Mouse (Mus musculus): ENCODE data around the gene Aaed1. TPM values are rescaled to one million over a fixed set of nuclear protein-coding genes. Genes with fewer than 3 reads are reported as not detected.
A peak's percentile ranks its signal among the peaks of the same experiment; 100 is the strongest.

The Aaed1 gene
- polyA plus RNA-seq, 1 experiment from 2014 or later: 21.4 TPM

DNA sequence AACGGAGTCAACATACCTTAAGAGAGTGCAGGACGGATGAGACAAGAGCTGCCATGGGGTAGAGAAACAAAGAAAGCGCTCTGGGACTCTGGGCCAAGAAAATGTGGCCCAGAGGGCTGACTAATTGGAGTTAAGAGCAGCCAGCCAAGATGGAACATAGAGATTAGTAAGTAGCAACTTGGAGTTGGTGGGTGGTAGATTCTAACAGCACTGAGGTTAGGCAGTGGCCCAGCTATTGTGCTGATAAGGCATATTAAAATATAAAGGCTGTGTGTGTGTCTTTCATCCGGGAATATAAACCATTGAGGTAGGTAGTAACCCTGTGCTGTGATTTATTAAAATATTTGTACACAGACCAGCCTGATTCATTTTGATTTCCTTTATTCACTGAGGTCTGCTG, 26.2 kb downstream of the Aaed1 start:
- ATAC-seq (ENCODE audit: low FRiP score) (no peak), DNase-seq (ENCODE audit: low spot score, missing footprints) (no peak)
- H3K4me3 ChIP-seq (ENCODE audit: low read depth, low read length): no peak overlapping the region
- H3K27ac ChIP-seq (ENCODE audit: low read depth, low read length): no peak overlapping the region
- no peak overlapping the region for H3K9ac ChIP-seq (ENCODE audit: low read length)
- no peaks in the 10 kb centered on the region for H3K36me3 ChIP-seq (ENCODE audit: control insufficient read depth, insufficient read depth, low read length)
- no peaks in the 10 kb centered on the region for H3K27me3 ChIP-seq (ENCODE audit: control insufficient read depth, insufficient read depth, low read length)
- peaks cover 2% of the 10 kb centered on the region; the same call in 1 of the 2 replicates for H3K4me1 ChIP-seq (ENCODE audit: control insufficient read depth, insufficient read depth, low read length)
- H3K9me3 ChIP-seq (ENCODE audit: control insufficient read depth, low read length): no peaks in the 10 kb centered on the region; the same call in 1 of the 2 replicates
- WGBS: 72% methylated on average over 4 of the region's 4 CpGs
- no peak overlapping the region for H3K4me2 ChIP-seq

DNA sequence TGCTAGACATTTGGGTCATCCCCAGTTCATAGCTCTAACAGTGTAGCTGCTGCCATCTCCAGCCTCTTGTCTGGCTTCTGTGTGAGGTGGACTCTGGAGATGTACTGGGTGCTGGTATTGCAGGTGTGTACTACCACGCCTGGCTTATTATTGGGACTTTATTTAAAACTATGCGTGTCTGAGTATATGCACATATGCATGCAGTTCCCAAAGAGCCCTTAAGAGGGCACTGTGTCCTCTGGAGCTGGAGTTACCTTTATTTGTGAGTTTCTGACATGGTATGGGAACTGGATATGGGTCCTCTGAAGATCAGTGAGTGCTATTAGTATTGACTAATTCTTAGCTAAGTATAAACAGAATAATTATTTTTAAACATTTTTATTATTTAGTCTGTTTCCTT, 27.8 kb downstream of the Aaed1 start:
- DNase-seq (ENCODE audit: low spot score, missing footprints): no peak
- ATAC-seq (ENCODE audit: low FRiP score): no peak

DNA sequence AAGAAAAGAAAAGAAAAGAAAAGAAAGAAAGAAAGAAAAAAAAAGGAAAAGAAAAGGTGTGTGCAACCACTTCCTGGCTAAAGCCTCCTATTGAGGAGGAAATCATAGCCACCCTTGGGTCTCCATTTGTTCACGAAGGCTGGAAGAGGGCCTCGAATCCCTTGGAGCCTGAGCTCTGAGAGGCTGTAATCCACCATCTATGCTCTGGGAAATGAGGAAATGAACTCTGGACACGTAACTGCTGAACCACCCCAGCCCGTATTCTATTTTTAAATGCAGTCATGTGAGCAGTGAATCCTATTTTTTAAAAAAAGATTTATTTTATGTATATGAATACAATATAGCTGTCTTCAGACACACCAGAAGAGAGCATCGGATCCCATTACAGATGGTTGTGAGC, 31.6 kb downstream of the Aaed1 start:
- no peak overlapping the region for H3K9ac ChIP-seq (ENCODE audit: low read length)
- DNase-seq (ENCODE audit: low spot score, missing footprints): no peak
- no peak for ATAC-seq (ENCODE audit: low FRiP score)
- no peak overlapping the region for H3K4me2 ChIP-seq
- H3K9me3 ChIP-seq (ENCODE audit: control insufficient read depth, low read length): no peaks in the 10 kb centered on the region; the same call in 1 of the 2 replicates
- 94% methylated on average over 5 of the region's 5 CpGs for WGBS
- no peak overlapping the region for H3K27ac ChIP-seq (ENCODE audit: low read depth, low read length)
- no peak overlapping the region for H3K4me3 ChIP-seq (ENCODE audit: low read depth, low read length)
- H3K36me3 ChIP-seq (ENCODE audit: control insufficient read depth, insufficient read depth, low read length): no peaks in the 10 kb centered on the region
- no peaks in the 10 kb centered on the region for H3K4me1 ChIP-seq (ENCODE audit: control insufficient read depth, insufficient read depth, low read length)
- no peaks in the 10 kb centered on the region; the same call in 1 of the 2 replicates for H3K27me3 ChIP-seq (ENCODE audit: control insufficient read depth, insufficient read depth, low read length)

More for the DNA sequence above, 27.8 kb downstream of the Aaed1 start:
- Histone ChIP-seq H3K9me3 (ENCODE audit: control insufficient read depth, low read length) (no peaks in the 10 kb centered on the region; the same call in 1 of the 2 replicates), H3K4me3 (ENCODE audit: low read depth, low read length) (no peak overlapping the region), H3K9ac (ENCODE audit: low read length) (no peak overlapping the region), H3K27ac (ENCODE audit: low read depth, low read length) (no peak overlapping the region), H3K27me3 (ENCODE audit: control insufficient read depth, insufficient read depth, low read length) (no peaks in the 10 kb centered on the region), H3K36me3 (ENCODE audit: control insufficient read depth, insufficient read depth, low read length) (no peaks in the 10 kb centered on the region), H3K4me2 (no peak overlapping the region), H3K4me1 (ENCODE audit: control insufficient read depth, insufficient read depth, low read length) (peaks cover 2% of the 10 kb centered on the region; the same call in 1 of the 2 replicates)
- 93% methylated on average over 2 of the region's 2 CpGs for WGBS

- Histone ChIP-seq H3K27ac (ENCODE audit: low read depth, low read length) (no peak overlapping the region), H3K4me3 (ENCODE audit: low read depth, low read length) (peak overlapping the region; percentile 76), H3K4me1 (ENCODE audit: control insufficient read depth, insufficient read depth, low read length) (peaks cover 8% of the 10 kb centered on the region; the same call in 1 of the 2 replicates), H3K9me3 (ENCODE audit: control insufficient read depth, low read length) (no peaks in the 10 kb centered on the region), H3K4me2 (peak overlapping the region; percentile 100), H3K36me3 (ENCODE audit: control insufficient read depth, insufficient read depth, low read length) (no peaks in the 10 kb centered on the region), H3K27me3 (ENCODE audit: control insufficient read depth, insufficient read depth, low read length) (peaks cover 10% of the 10 kb centered on the region), H3K9ac (ENCODE audit: low read length) (no peak overlapping the region; the same call in 1 of the 2 replicates)
- no peak for DNase-seq (ENCODE audit: low spot score, missing footprints)
- no peak for ATAC-seq (ENCODE audit: low FRiP score)
- 11% methylated on average over 9 of the region's 9 CpGs for WGBS
Measured at GRCm38 (mm10) chr13:64275754-64276127, 36.8 kb downstream of the Aaed1 start.

GRCm38 (mm10) chr13:64274879-64275753, 37.4 kb downstream of the Aaed1 start, which contains the start of gene Cdc14b:
Cdc14b (minus strand) TSS chr13:64275290.
- H3K27me3 ChIP-seq (ENCODE audit: control insufficient read depth, insufficient read depth, low read length): peaks cover 10% of the 10 kb centered on the region
- DNase-seq (ENCODE audit: low spot score, missing footprints) (peak; percentile 97), ATAC-seq (ENCODE audit: low FRiP score) (peak; percentile 98)
- peak within 1 kb of the TSS; percentile 76 for H3K4me3 ChIP-seq (ENCODE audit: low read depth, low read length)
- peak within 1 kb of the TSS; percentile 74 for H3K9ac ChIP-seq (ENCODE audit: low read length)
- no peaks in the 10 kb centered on the region for H3K9me3 ChIP-seq (ENCODE audit: control insufficient read depth, low read length)
- H3K36me3 ChIP-seq (ENCODE audit: control insufficient read depth, insufficient read depth, low read length): no peaks in the 10 kb centered on the region
- peaks cover 8% of the 10 kb centered on the region; the same call in 1 of the 2 replicates for H3K4me1 ChIP-seq (ENCODE audit: control insufficient read depth, insufficient read depth, low read length)
- WGBS: 1% methylated on average over 57 of the region's 57 CpGs
- H3K27ac ChIP-seq (ENCODE audit: low read depth, low read length): no peak within 1 kb of the TSS
- peak within 1 kb of the TSS; percentile 100 for H3K4me2 ChIP-seq

DNA sequence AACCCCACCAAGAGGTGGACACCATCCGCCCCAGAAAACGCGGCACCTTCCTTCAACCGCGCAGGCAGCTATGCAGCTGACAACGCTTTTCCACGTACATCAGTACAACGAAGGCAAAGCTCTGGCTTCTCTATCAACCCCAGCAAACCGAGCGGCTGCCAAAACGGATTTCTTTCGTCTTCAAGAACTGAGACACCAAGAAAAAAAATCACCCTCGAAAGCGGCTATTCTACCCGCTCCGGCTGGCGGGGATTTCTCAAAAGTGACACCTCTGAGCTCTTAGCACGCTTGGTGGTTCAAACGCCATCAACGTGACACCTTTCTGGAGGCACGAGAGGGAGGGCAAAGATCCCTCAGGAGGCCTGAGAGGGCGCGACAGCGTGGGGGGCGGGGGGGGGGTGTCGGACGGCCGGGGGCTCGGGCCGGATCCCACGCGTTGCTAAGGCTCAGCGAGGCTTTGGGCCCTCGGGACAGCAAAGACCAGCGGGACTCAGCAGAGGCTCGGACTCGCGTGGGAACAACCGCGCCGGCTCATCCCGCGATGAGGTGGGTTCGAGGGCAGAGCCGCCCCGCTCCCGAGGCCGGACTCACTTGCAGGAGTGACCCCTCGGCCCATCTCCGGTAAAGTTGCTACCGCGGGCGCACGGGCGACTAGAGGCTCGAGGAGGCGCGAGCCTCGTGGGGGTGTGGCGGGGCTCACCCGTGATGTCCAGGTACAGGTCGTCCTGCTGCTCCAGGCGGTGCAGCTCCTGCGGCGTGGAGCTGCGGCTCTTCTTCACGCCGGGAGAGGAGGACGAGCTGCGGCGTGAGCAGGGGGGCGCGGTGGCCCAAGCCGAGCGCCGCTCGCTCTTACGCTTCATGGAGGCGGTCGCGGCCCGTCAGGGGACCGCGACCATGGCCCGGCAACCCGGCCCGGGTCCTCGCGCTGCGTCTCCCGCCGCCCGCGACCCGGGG, 38.3 kb downstream of the Aaed1 start:
- under 1% methylated on average over 86 of the region's 95 CpGs for WGBS
- Histone ChIP-seq H3K27ac (ENCODE audit: low read depth, low read length) (no peak overlapping the region), H3K4me1 (ENCODE audit: control insufficient read depth, insufficient read depth, low read length) (peaks cover 8% of the 10 kb centered on the region; the same call in 1 of the 2 replicates), H3K4me3 (ENCODE audit: low read depth, low read length) (peak overlapping the region; percentile 76), H3K9me3 (ENCODE audit: control insufficient read depth, low read length) (no peaks in the 10 kb centered on the region), H3K36me3 (ENCODE audit: control insufficient read depth, insufficient read depth, low read length) (no peaks in the 10 kb centered on the region), H3K27me3 (ENCODE audit: control insufficient read depth, insufficient read depth, low read length) (peaks cover 10% of the 10 kb centered on the region), H3K4me2 (peak overlapping the region; percentile 100), H3K9ac (ENCODE audit: low read length) (peak overlapping the region; percentile 74)
- DNase-seq (ENCODE audit: low spot score, missing footprints) (peak; percentile 97), ATAC-seq (ENCODE audit: low FRiP score) (peak; percentile 83)

- Histone ChIP-seq H3K4me2 (peak overlapping the region; percentile 100; the same call in 1 of the 2 replicates), H3K27ac (ENCODE audit: low read depth, low read length) (no peak overlapping the region), H3K36me3 (ENCODE audit: control insufficient read depth, insufficient read depth, low read length) (no peaks in the 10 kb centered on the region), H3K4me3 (ENCODE audit: low read depth, low read length) (no peak overlapping the region), H3K27me3 (ENCODE audit: control insufficient read depth, insufficient read depth, low read length) (peaks cover 10% of the 10 kb centered on the region), H3K4me1 (ENCODE audit: control insufficient read depth, insufficient read depth, low read length) (peaks cover 8% of the 10 kb centered on the region; the same call in 1 of the 2 replicates), H3K9ac (ENCODE audit: low read length) (no peak overlapping the region), H3K9me3 (ENCODE audit: control insufficient read depth, low read length) (no peaks in the 10 kb centered on the region)
- ATAC-seq (ENCODE audit: low FRiP score) (no peak), DNase-seq (ENCODE audit: low spot score, missing footprints) (peak; percentile 91)
- WGBS: 54% methylated on average over 8 of the region's 8 CpGs
Measured at GRCm38 (mm10) chr13:64273352-64273751, 39.2 kb downstream of the Aaed1 start.

GRCm38 (mm10) chr13:64268384-64268783, 44.1 kb downstream of the Aaed1 start:
- no peak overlapping the region for H3K27ac ChIP-seq (ENCODE audit: low read depth, low read length)
- H3K4me2 ChIP-seq: no peak overlapping the region
- 0 out of 2 replicates have a peak, but pooled peaks cover under 1% of the 10 kb centered on the region for H3K4me1 ChIP-seq (ENCODE audit: control insufficient read depth, insufficient read depth, low read length)
- H3K9ac ChIP-seq (ENCODE audit: low read length): no peak overlapping the region
- no peak overlapping the region for H3K4me3 ChIP-seq (ENCODE audit: low read depth, low read length)
- peaks cover 3% of the 10 kb centered on the region; the same call in 1 of the 2 replicates for H3K27me3 ChIP-seq (ENCODE audit: control insufficient read depth, insufficient read depth, low read length)
- 86% methylated on average over 4 of the region's 4 CpGs for WGBS
- ATAC-seq (ENCODE audit: low FRiP score): no peak
- DNase-seq (ENCODE audit: low spot score, missing footprints): no peak
- no peaks in the 10 kb centered on the region for H3K36me3 ChIP-seq (ENCODE audit: control insufficient read depth, insufficient read depth, low read length)
- H3K9me3 ChIP-seq (ENCODE audit: control insufficient read depth, low read length): no peaks in the 10 kb centered on the region

Measured in midbrain, embryonic 11.5 days (tissue).